Mouse (Mus musculus): ENCODE results near the gene Stxbp5. TPM values are rescaled to one million over a fixed set of nuclear protein-coding genes. Genes with fewer than 3 reads are reported as not detected.
A peak's percentile ranks its signal among the peaks of the same experiment; 100 is the strongest.

The Stxbp5 gene
- polyA plus RNA-seq (2012; rRNA removed) = 22.4 and 23.7 TPM in 2 replicates
- polyA plus RNA-seq (2014; fragmentation: Nextera tagmentation; extraction: Ambion mirVana) = 7.2 and 8.2 TPM in 2 replicates

- H3K36me3 ChIP-seq (ENCODE audit: control insufficient read depth, insufficient read depth, low read length) = no peaks in the 10 kb centered on the region
- peak within 1 kb of the TSS; percentile 88 for H3K4me3 ChIP-seq (replicated peaks; ENCODE audit: low read length)
- no peaks in the 10 kb centered on the region for H3K27me3 ChIP-seq (ENCODE audit: control insufficient read depth, insufficient read depth, low read length)
- peak; percentile 81 for ATAC-seq (ENCODE audit: low FRiP score, low read depth)
- H3K4me2 ChIP-seq (replicated peaks; ENCODE audit: low read depth, low read length, severe bottlenecking) = peak within 1 kb of the TSS; percentile 97
- DNase-seq (ENCODE audit: low spot score) = peak; percentile 74
- peak within 1 kb of the TSS; percentile 92 for H3K27ac ChIP-seq (replicated peaks; ENCODE audit: low read depth, low read length)
- WGBS = under 1% methylated on average over 42 of the region's 52 CpGs
- peaks cover 10% of the 10 kb centered on the region for H3K4me1 ChIP-seq (ENCODE audit: control insufficient read depth, insufficient read depth, low read length)
- TF ChIP-seq POLR2A (IDR thresholded peaks at IDR 0.05; ENCODE audit: borderline replicate concordance, extremely low read depth, insufficient read depth, insufficient read length) = 0 out of 2 replicates have a peak, but pooled peaks have one; percentile 68
- peak within 1 kb of the TSS; percentile 93 for H3K9ac ChIP-seq (ENCODE audit: low read depth, low read length, severe bottlenecking)
- H3K9me3 ChIP-seq (ENCODE audit: control insufficient read depth, low read length) = no peaks in the 10 kb centered on the region
These were observed at the start of gene Stxbp5 for GRCm38 (mm10) chr10:9901071-9901696. TSS of gene Stxbp5 (minus strand) at chr10:9901079.

- Histone ChIP-seq H3K36me3 (ENCODE audit: control insufficient read depth, insufficient read depth, low read length) (no peaks in the 10 kb centered on the region), H3K4me3 (replicated peaks; ENCODE audit: low read length) (no peak overlapping the region), H3K27ac (replicated peaks; ENCODE audit: low read depth, low read length) (no peak overlapping the region), H3K9ac (ENCODE audit: low read depth, low read length, severe bottlenecking) (no peak overlapping the region), H3K4me1 (ENCODE audit: control insufficient read depth, insufficient read depth, low read length) (no peaks in the 10 kb centered on the region), H3K9me3 (ENCODE audit: control insufficient read depth, low read length) (no peaks in the 10 kb centered on the region), H3K4me2 (replicated peaks; ENCODE audit: low read depth, low read length, severe bottlenecking) (no peak overlapping the region), H3K27me3 (ENCODE audit: control insufficient read depth, insufficient read depth, low read length) (no peaks in the 10 kb centered on the region)
- 83% methylated on average over 5 of the region's 5 CpGs for WGBS
- DNase-seq (ENCODE audit: low spot score) = no peak
- ATAC-seq (ENCODE audit: low FRiP score, low read depth) = no peak
- no peak for TF ChIP-seq POLR2A (IDR thresholded peaks at IDR 0.05; ENCODE audit: borderline replicate concordance, extremely low read depth, insufficient read depth, insufficient read length)
These were observed 11.5 kb upstream of the Stxbp5 start for GRCm38 (mm10) chr10:9912395-9912794.

- TF ChIP-seq POLR2A (IDR thresholded peaks at IDR 0.05; ENCODE audit: borderline replicate concordance, extremely low read depth, insufficient read depth, insufficient read length) = no peak
- 70% methylated on average over 8 of the region's 8 CpGs for WGBS
- peak; percentile 40 for DNase-seq (ENCODE audit: low spot score)
- Histone ChIP-seq H3K4me1 (ENCODE audit: control insufficient read depth, insufficient read depth, low read length) (no peaks in the 10 kb centered on the region), H3K4me3 (replicated peaks; ENCODE audit: low read length) (no peak overlapping the region), H3K36me3 (ENCODE audit: control insufficient read depth, insufficient read depth, low read length) (no peaks in the 10 kb centered on the region), H3K27me3 (ENCODE audit: control insufficient read depth, insufficient read depth, low read length) (no peaks in the 10 kb centered on the region), H3K4me2 (replicated peaks; ENCODE audit: low read depth, low read length, severe bottlenecking) (no peak overlapping the region), H3K9ac (ENCODE audit: low read depth, low read length, severe bottlenecking) (no peak overlapping the region), H3K27ac (replicated peaks; ENCODE audit: low read depth, low read length) (no peak overlapping the region), H3K9me3 (ENCODE audit: control insufficient read depth, low read length) (no peaks in the 10 kb centered on the region)
- ATAC-seq (ENCODE audit: low FRiP score, low read depth) = no peak
These were observed 7.1 kb upstream of the Stxbp5 start for GRCm38 (mm10) chr10:9907919-9908502.

DNA sequence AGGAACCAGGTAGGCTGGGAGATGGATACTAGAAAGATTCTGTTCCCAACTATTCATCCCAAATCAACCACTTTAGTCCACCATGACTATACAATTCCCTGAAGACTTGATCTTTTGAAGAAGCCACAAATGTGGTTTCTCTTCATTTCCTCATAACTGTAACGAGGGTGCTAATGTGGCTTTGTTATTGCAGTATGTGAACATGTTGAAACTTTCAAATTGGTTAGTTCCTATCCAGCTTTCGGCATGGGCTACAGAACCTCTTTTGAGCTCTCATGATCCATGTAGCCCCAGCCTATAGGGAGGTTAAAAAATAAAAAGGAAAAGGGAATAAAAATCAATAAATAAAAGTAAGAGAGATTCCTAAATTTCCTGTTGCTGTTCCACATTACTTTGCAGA is 6.6 kb upstream of the Stxbp5 start:
- H3K27ac ChIP-seq (replicated peaks; ENCODE audit: low read depth, low read length) = no peak overlapping the region
- no peaks in the 10 kb centered on the region for H3K4me1 ChIP-seq (ENCODE audit: control insufficient read depth, insufficient read depth, low read length)
- H3K36me3 ChIP-seq (ENCODE audit: control insufficient read depth, insufficient read depth, low read length) = no peaks in the 10 kb centered on the region
- no peak for ATAC-seq (ENCODE audit: low FRiP score, low read depth)
- 82% methylated on average over 2 of the region's 2 CpGs for WGBS
- H3K27me3 ChIP-seq (ENCODE audit: control insufficient read depth, insufficient read depth, low read length) = no peaks in the 10 kb centered on the region
- H3K4me3 ChIP-seq (replicated peaks; ENCODE audit: low read length) = no peak overlapping the region
- no peak overlapping the region for H3K4me2 ChIP-seq (replicated peaks; ENCODE audit: low read depth, low read length, severe bottlenecking)
- DNase-seq (ENCODE audit: low spot score) = no peak
- TF ChIP-seq POLR2A (IDR thresholded peaks at IDR 0.05; ENCODE audit: borderline replicate concordance, extremely low read depth, insufficient read depth, insufficient read length) = no peak
- no peaks in the 10 kb centered on the region for H3K9me3 ChIP-seq (ENCODE audit: control insufficient read depth, low read length)
- no peak overlapping the region for H3K9ac ChIP-seq (ENCODE audit: low read depth, low read length, severe bottlenecking)

DNA sequence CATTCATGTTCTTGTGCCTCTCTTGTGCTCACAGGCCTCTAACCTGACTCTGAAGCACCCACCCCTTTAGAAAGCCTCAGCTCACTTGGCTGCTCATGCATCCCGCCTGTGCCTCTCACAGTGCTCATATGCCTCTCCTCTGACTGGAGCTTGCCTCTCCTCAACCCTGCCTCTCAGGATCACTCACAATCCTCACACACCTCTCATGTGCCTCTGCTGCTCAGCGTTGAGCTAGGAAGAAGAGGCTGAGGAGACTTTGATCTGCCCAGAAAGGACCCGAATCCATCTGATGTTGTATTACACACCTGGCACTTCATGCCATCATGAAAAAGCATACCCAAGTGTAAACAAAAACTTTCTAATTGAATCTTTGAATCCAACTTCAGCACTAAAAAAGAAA is 5.3 kb upstream of the Stxbp5 start:
- Histone ChIP-seq H3K4me2 (replicated peaks; ENCODE audit: low read depth, low read length, severe bottlenecking) (no peak overlapping the region), H3K27me3 (ENCODE audit: control insufficient read depth, insufficient read depth, low read length) (no peaks in the 10 kb centered on the region), H3K4me3 (replicated peaks; ENCODE audit: low read length) (no peak overlapping the region), H3K27ac (replicated peaks; ENCODE audit: low read depth, low read length) (no peak overlapping the region), H3K9ac (ENCODE audit: low read depth, low read length, severe bottlenecking) (no peak overlapping the region), H3K9me3 (ENCODE audit: control insufficient read depth, low read length) (no peaks in the 10 kb centered on the region), H3K4me1 (ENCODE audit: control insufficient read depth, insufficient read depth, low read length) (no peaks in the 10 kb centered on the region), H3K36me3 (ENCODE audit: control insufficient read depth, insufficient read depth, low read length) (no peaks in the 10 kb centered on the region)
- TF ChIP-seq POLR2A (IDR thresholded peaks at IDR 0.05; ENCODE audit: borderline replicate concordance, extremely low read depth, insufficient read depth, insufficient read length) = no peak
- ATAC-seq (ENCODE audit: low FRiP score, low read depth) = no peak
- DNase-seq (ENCODE audit: low spot score) = no peak
- WGBS = 49% methylated on average over 3 of the region's 3 CpGs
